In the genomic region with DNA sequence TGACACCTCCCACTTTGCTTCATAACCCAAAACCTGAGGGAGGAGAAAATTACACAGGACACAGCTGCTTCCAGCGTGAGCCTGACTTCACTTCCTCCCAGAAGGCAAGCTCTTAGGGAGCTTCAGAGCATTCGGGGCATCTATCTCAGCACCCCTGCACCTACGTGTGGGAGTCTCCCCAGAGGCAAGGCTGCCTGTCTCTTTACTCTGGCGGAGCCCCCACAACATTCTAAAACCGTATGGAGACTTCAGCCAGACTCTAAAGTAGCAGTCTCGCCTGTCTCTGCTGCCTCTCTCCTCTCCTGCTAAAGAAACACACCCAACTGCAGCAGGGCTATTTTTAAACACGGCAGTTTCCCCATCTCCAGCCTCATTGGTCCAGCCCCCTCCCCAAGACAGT, we compare ENCODE assay signal across 13 mouse cellular contexts. TPM values are rescaled to one million over a fixed set of nuclear protein-coding genes. Genes with fewer than 3 reads are reported as not detected.
A peak's percentile ranks its signal among the peaks of the same experiment; 100 is the strongest.
DNase-seq lines count a peak whose midpoint lies in the region; ATAC-seq and TF ChIP-seq lines count a peak whose summit lies in the region.
"Had no signal": no experiment of that assay in that cellular context is flagged by ENCODE, and none has a peak within 500 bp of the region (broad histone marks: within the 10 kb centered on the region; RNA-seq: fewer than 3 reads in every experiment).

No protein-coding gene starts in this region.

- no peaks in the 10 kb centered on the region for H3K36me3 ChIP-seq in heart, embryonic 15.5 days
- no peaks in the 10 kb centered on the region for H3K36me3 ChIP-seq in heart, adult 2 months (ENCODE audit: control insufficient read depth, insufficient read depth, low read length)
- 0 out of 2 replicates have a peak, but pooled peaks cover 5% of the 10 kb centered on the region for H3K36me3 ChIP-seq in limb, embryonic 14.5 days (ENCODE audit: control insufficient read depth, insufficient read depth, low read length)
- no peaks in the 10 kb centered on the region for H3K36me3 ChIP-seq in limb, embryonic 10.5 days

- peak; percentile 32; the same call in 1 of the 2 replicates for ATAC-seq in heart, embryonic 15.5 days (replicated peaks; ENCODE audit: insufficient number of reproducible peaks, insufficient read depth, low FRiP score, low read depth)
- ATAC-seq in limb, embryonic 14.5 days (ENCODE audit: low FRiP score, low read depth), result no peak

- no peaks in the 10 kb centered on the region for H3K79me2 ChIP-seq in heart, adult 2 months (replicated peaks; ENCODE audit: control insufficient read depth, insufficient read depth, low read length)

- TF ChIP-seq POLR2A in heart, adult 2 months (IDR thresholded peaks at IDR 0.05; ENCODE audit: insufficient read depth, low read depth, low read length), result no peak
- TF ChIP-seq POLR2A in limb, embryonic 14.5 days (IDR thresholded peaks at IDR 0.05; ENCODE audit: borderline replicate concordance, extremely low read depth, insufficient read depth, insufficient read length), result no peak

- H3K27ac ChIP-seq in heart, embryonic 15.5 days, result peak overlapping the region; percentile 72
- no peak overlapping the region for H3K27ac ChIP-seq in heart, adult 2 months
- H3K27ac ChIP-seq in limb, embryonic 14.5 days (replicated peaks; ENCODE audit: low read depth, low read length), result no peak overlapping the region
- no peak overlapping the region for H3K27ac ChIP-seq in limb, embryonic 10.5 days
- H3K27ac ChIP-seq: liver, embryonic 14.5 days had no signal

- 15% methylated on average over 7 of the region's 7 CpGs for whole genome bisulfite sequencing in heart, embryonic 15.5 days
- WGBS in heart, adult 2 months, result 19% methylated on average over 7 of the region's 7 CpGs
- 44% methylated on average over 7 of the region's 7 CpGs for WGBS in limb, embryonic 14.5 days
- 62% methylated on average over 7 of the region's 7 CpGs for WGBS in limb, embryonic 10.5 days

- no peaks in the 10 kb centered on the region for H3K9me3 ChIP-seq in heart, embryonic 15.5 days (replicated peaks)
- no peaks in the 10 kb centered on the region for H3K9me3 ChIP-seq in limb, embryonic 14.5 days (ENCODE audit: control insufficient read depth, low read length)
- no peaks in the 10 kb centered on the region for H3K9me3 ChIP-seq in limb, embryonic 10.5 days (replicated peaks)

- H3K9ac ChIP-seq in heart, embryonic 15.5 days, result 0 out of 2 replicates have a peak overlapping the region, but pooled peaks have one; percentile 30
- H3K9ac ChIP-seq in heart, adult 2 months (ENCODE audit: low read depth, low read length), result no peak overlapping the region
- peak overlapping the region; percentile 28; the same call in 1 of the 2 replicates for H3K9ac ChIP-seq in limb, embryonic 14.5 days (ENCODE audit: low read depth, low read length, severe bottlenecking)
- H3K9ac ChIP-seq: liver, embryonic 14.5 days had no signal

- H3K27me3 ChIP-seq in heart, embryonic 15.5 days, result no peaks in the 10 kb centered on the region
- no peaks in the 10 kb centered on the region for H3K27me3 ChIP-seq in heart, adult 2 months (ENCODE audit: control insufficient read depth, insufficient read depth, low read length)
- H3K27me3 ChIP-seq in limb, embryonic 14.5 days (ENCODE audit: control insufficient read depth, insufficient read depth, low read length), result 0 out of 2 replicates have a peak, but pooled peaks cover 9% of the 10 kb centered on the region
- H3K27me3 ChIP-seq in limb, embryonic 10.5 days (ENCODE audit: low read depth, poor library complexity, severe bottlenecking), result peaks cover 17% of the 10 kb centered on the region

- H3K4me3 ChIP-seq in heart, embryonic 15.5 days, result no peak overlapping the region
- no peak overlapping the region for H3K4me3 ChIP-seq in heart, adult 2 months
- no peak overlapping the region for H3K4me3 ChIP-seq in limb, embryonic 14.5 days (replicated peaks; ENCODE audit: low read length)
- no peak overlapping the region for H3K4me3 ChIP-seq in limb, embryonic 10.5 days

- no peak for TF ChIP-seq CTCF in heart, adult 2 months (IDR thresholded peaks at IDR 0.05)

- peak overlapping the region; percentile 49 for H3K4me2 ChIP-seq in heart, embryonic 15.5 days
- no peak overlapping the region for H3K4me2 ChIP-seq in limb, embryonic 14.5 days (replicated peaks; ENCODE audit: low read depth, low read length, severe bottlenecking)

- intact Hi-C loops in heart, adult 2 months (cut with DNase I), result no loop called here
- intact Hi-C loops in heart, postnatal 10 days (cut with DNase I), result no loop called here

- H3K4me1 ChIP-seq in heart, embryonic 15.5 days (replicated peaks), result peaks cover 31% of the 10 kb centered on the region
- H3K4me1 ChIP-seq in heart, adult 2 months (ENCODE audit: control insufficient read depth, insufficient read depth, low read length), result peaks cover 1% of the 10 kb centered on the region
- peaks cover 8% of the 10 kb centered on the region; the same call in 1 of the 2 replicates for H3K4me1 ChIP-seq in limb, embryonic 14.5 days (ENCODE audit: control insufficient read depth, insufficient read depth, low read length)
- peaks cover 23% of the 10 kb centered on the region for H3K4me1 ChIP-seq in limb, embryonic 10.5 days

- no peak for DNase-seq in heart, adult 2 months
- DNase-seq in limb, embryonic 14.5 days (ENCODE audit: low spot score), result no peak
- DNase-seq in limb, embryonic 10.5 days (ENCODE audit: low spot score), result no peak
- DNase-seq in heart, postnatal 10 days, result peak; percentile 26 to 43
- peak; percentile 66 to 80 for DNase-seq in right cerebral cortex, postnatal 10 days (ENCODE audit: low spot score in 2 of 2)
- no peak for DNase-seq in spleen, adult 12 weeks (ENCODE audit: low spot score)
- DNase-seq in spleen, postnatal 10 days (ENCODE audit: low spot score in 2 of 2), result no peak
- DNase-seq: cerebellum, postnatal 36 days; kidney, adult 9 months; layer of hippocampus, postnatal 36 days; thymus, adult 18-20 months had no signal

- no peak for TF ChIP-seq EP300 in heart, adult 2 months (IDR thresholded peaks at IDR 0.05; ENCODE audit: insufficient read depth, low read depth, low read length)

RNA-seq across cellular contexts. Expression of a gene that starts 3.2 kb away (rescaled TPM):
- 51.0 and 51.1 TPM in 2 replicates for polyA plus RNA-seq in heart, embryonic 15.5 days (2015; fragmentation: Nextera tagmentation; extraction: Ambion mirVana)
- 100 to 1,000 TPM; 222 to 223 TPM for total RNA-seq in heart, adult 2 months (2021)
- polyA plus RNA-seq in heart, adult 2 months (2012; rRNA removed), result 71.4 and 102 TPM in 2 replicates
- polyA plus RNA-seq in limb, embryonic 14.5 days (2012; rRNA removed), result 99.7 and 103 TPM in 2 replicates
- 79.8 and 84.0 TPM in 2 replicates for polyA plus RNA-seq in limb, embryonic 14.5 days (2014; fragmentation: Nextera tagmentation; extraction: Ambion mirVana)
- polyA plus RNA-seq in limb, embryonic 10.5 days (2016; fragmentation: Nextera tagmentation; extraction: Ambion mirVana), result 45.2 and 55.5 TPM in 2 replicates
- total RNA-seq in heart, postnatal 10 days (2021), result 100 to 1,000 TPM; 316 to 364 TPM

RNA-seq across cellular contexts. Expression of a gene that starts 37.0 kb away (rescaled TPM):
- 423 and 551 TPM in 2 replicates for polyA plus RNA-seq in heart, embryonic 15.5 days (2015; fragmentation: Nextera tagmentation; extraction: Ambion mirVana)
- 100 to 1,000 TPM; 410 to 474 TPM for total RNA-seq in heart, adult 2 months (2021)
- 197 and 331 TPM in 2 replicates for polyA plus RNA-seq in heart, adult 2 months (2012; rRNA removed)
- 119 and 253 TPM in 2 replicates for polyA plus RNA-seq in limb, embryonic 14.5 days (2012; rRNA removed)
- polyA plus RNA-seq in limb, embryonic 14.5 days (2014; fragmentation: Nextera tagmentation; extraction: Ambion mirVana), result 344 and 353 TPM in 2 replicates
- polyA plus RNA-seq in limb, embryonic 10.5 days (2016; fragmentation: Nextera tagmentation; extraction: Ambion mirVana), result 340 and 356 TPM in 2 replicates
- total RNA-seq in heart, postnatal 10 days (2021), result 100 to 1,000 TPM; 334 to 374 TPM

Comparison
In these comparisons a context has a peak if more than half of its experiments do, and no peak if none do; other contexts are left out.
1. DNase-seq: peak in heart, postnatal 10 days (2 of 2) and right cerebral cortex, postnatal 10 days (2 of 2); none in heart, adult 2 months (0 of 2), limb, embryonic 14.5 days (single experiment), limb, embryonic 10.5 days (single experiment), spleen, adult 12 weeks (single experiment) and spleen, postnatal 10 days (0 of 2).